Mouse (Mus musculus) CH12.LX (cell line): ENCODE measurements around the gene Nos1ap. TPM values are rescaled to one million over a fixed set of nuclear protein-coding genes. Genes with fewer than 3 reads are reported as not detected.

Experiments used
- DNase-seq: peaks from one replicate; pipeline ENCODE4 v3.0.0-alpha.2; 2013; ENCODE audit errors: extremely low read depth
- H3K27ac ChIP-seq: 2 replicates; pipeline ENCODE4 v1.5.1; 2012; ENCODE audit warnings: low read depth, mild to moderate bottlenecking, control low read depth, moderate library complexity; ENCODE audit not compliant: insufficient read depth
- H3K27me3 ChIP-seq: replicated peaks from 2 replicates; pipeline ENCODE3; 2012; ENCODE audit warnings: inconsistent platforms
- H3K36me3 ChIP-seq, 2 experiments: replicated peaks in 1 of 2; 2 replicates each; pipeline versions ENCODE3 to v1.6.1; 2012; ENCODE audit warnings: inconsistent platforms in 1 of 2, low read length in 1 of 2, mild to moderate bottlenecking in 1 of 2, mixed read lengths in 1 of 2, moderate library complexity in 1 of 2; ENCODE audit not compliant: control insufficient read depth in 1 of 2, insufficient read depth in 1 of 2
- H3K4me1 ChIP-seq, 2 experiments: 2 replicates each; pipeline ENCODE4 v1.6.1; 2012; ENCODE audit warnings: inconsistent platforms in 1 of 2, moderate library complexity in 1 of 2; ENCODE audit not compliant: insufficient read depth in 2 of 2, control insufficient read depth in 1 of 2
- H3K4me2 ChIP-seq: 2 replicates; pipeline ENCODE4 v1.6.1; 2012; ENCODE audit warnings: low read depth, mild to moderate bottlenecking, control low read depth; ENCODE audit not compliant: poor library complexity, insufficient read depth, severe bottlenecking
- H3K4me3 ChIP-seq, 3 experiments: fragments of 150-350 bp in 1 of 3; sonication (generic) in 1 of 3; replicated peaks in 1 of 3; 2 replicates each; pipeline versions ENCODE3 to v1.5.1; 2011 to 2012; ENCODE audit warnings: low read depth in 2 of 3, low read length in 2 of 3, mild to moderate bottlenecking in 2 of 3, moderate library complexity in 2 of 3, control low read depth in 1 of 3, improper control_type of control experiment in 1 of 3, inconsistent platforms in 1 of 3, mixed read lengths in 1 of 3; ENCODE audit not compliant: poor library complexity in 1 of 3
- H3K79me2 ChIP-seq: replicated peaks from 2 replicates; pipeline ENCODE4 v1.6.1; 2012; ENCODE audit warnings: mild to moderate bottlenecking, moderate library complexity; ENCODE audit not compliant: control insufficient read depth, poor library complexity, insufficient read depth, severe bottlenecking; ENCODE audit errors: extremely low read depth
- H3K9ac ChIP-seq: 2 replicates; pipeline ENCODE4 v1.6.1; 2012; ENCODE audit warnings: low read depth, mild to moderate bottlenecking, control low read depth, moderate library complexity; ENCODE audit not compliant: insufficient read depth
- H3K9me3 ChIP-seq: replicated peaks from 2 replicates; pipeline ENCODE3; 2012; ENCODE audit warnings: low read length, inconsistent platforms, mixed read lengths
- CHD1 ChIP-seq: IDR thresholded peaks from 2 replicates; pipeline ENCODE4 v1.6.1; 2012; ENCODE audit warnings: low read depth, low read length, improper control_type of control experiment, inconsistent platforms
- CHD2 ChIP-seq: IDR thresholded peaks from 2 replicates; pipeline ENCODE4 v1.6.1; 2011; ENCODE audit warnings: low read length, improper control_type of control experiment
- CTCF ChIP-seq, 2 experiments: IDR thresholded peaks in 1 of 2; conservative IDR thresholded peaks in 1 of 2; 2 replicates each; pipeline ENCODE4 v1.5.1; 2011 to 2012; ENCODE audit warnings: low read depth in 2 of 2, low read length in 2 of 2, improper control_type of control experiment in 1 of 2, inconsistent platforms in 1 of 2, mild to moderate bottlenecking in 1 of 2, moderate library complexity in 1 of 2
- EP300 ChIP-seq: IDR thresholded peaks from 2 replicates; pipeline ENCODE4 v1.6.1; 2011; ENCODE audit warnings: low read length, improper control_type of control experiment
- ETS1 ChIP-seq: conservative IDR thresholded peaks from 2 replicates; pipeline ENCODE4 v1.6.1; 2012; ENCODE audit warnings: low read depth, mild to moderate bottlenecking, inconsistent platforms, low read length, improper control_type of control experiment, moderate library complexity
- GABPA ChIP-seq: IDR thresholded peaks from 2 replicates; pipeline ENCODE4 v1.6.1; 2012; ENCODE audit warnings: low read depth, low read length, improper control_type of control experiment, inconsistent platforms; ENCODE audit not compliant: insufficient replicate concordance
- HCFC1 ChIP-seq: IDR thresholded peaks from 2 replicates; pipeline ENCODE4 v1.6.1; 2012; ENCODE audit warnings: low read depth, mild to moderate bottlenecking, inconsistent platforms, low read length, improper control_type of control experiment
- IRF4 ChIP-seq: IDR thresholded peaks from 2 replicates; pipeline ENCODE4 v1.6.1; 2014; ENCODE audit warnings: low read depth, mild to moderate bottlenecking, inconsistent platforms, low read length, improper control_type of control experiment
- JUND ChIP-seq: conservative IDR thresholded peaks from 2 replicates; pipeline ENCODE4 v1.6.1; 2011; ENCODE audit warnings: low read depth, low read length, improper control_type of control experiment
- KAT2A ChIP-seq: IDR thresholded peaks from 2 replicates; pipeline ENCODE4 v1.6.1; 2012; ENCODE audit warnings: low read length, improper control_type of control experiment, inconsistent platforms; ENCODE audit not compliant: insufficient replicate concordance
- MAFK ChIP-seq: IDR thresholded peaks from 2 replicates; pipeline ENCODE4 v1.6.1; 2011; ENCODE audit warnings: low read length, improper control_type of control experiment; ENCODE audit not compliant: insufficient replicate concordance
- MAZ ChIP-seq: IDR thresholded peaks from 2 replicates; pipeline ENCODE4 v1.6.1; 2012; ENCODE audit warnings: low read depth, mild to moderate bottlenecking, inconsistent platforms, low read length, improper control_type of control experiment, moderate library complexity
- MEF2A ChIP-seq: IDR thresholded peaks from 2 replicates; pipeline ENCODE4 v1.6.1; 2014; ENCODE audit warnings: low read depth, mild to moderate bottlenecking, inconsistent platforms, low read length, improper control_type of control experiment, borderline replicate concordance
- MXI1 ChIP-seq: IDR thresholded peaks from 2 replicates; pipeline ENCODE4 v1.6.1; 2011; ENCODE audit warnings: mild to moderate bottlenecking, low read depth, low read length, improper control_type of control experiment
- NELFE ChIP-seq: IDR thresholded peaks from 2 replicates; pipeline ENCODE4 v1.6.1; 2011; ENCODE audit warnings: low read depth, low read length, improper control_type of control experiment
- NRF1 ChIP-seq: IDR thresholded peaks from 2 replicates; pipeline ENCODE4 v1.6.1; 2014; ENCODE audit warnings: low read depth, mild to moderate bottlenecking, inconsistent platforms, low read length, improper control_type of control experiment, moderate library complexity
- PAX5 ChIP-seq: IDR thresholded peaks from 2 replicates; pipeline ENCODE4 v1.6.1; 2012; ENCODE audit warnings: low read length, inconsistent platforms, mixed read lengths
- POLR2AphosphoS2 ChIP-seq: IDR thresholded peaks from 2 replicates; pipeline ENCODE4 v1.6.1; 2011; ENCODE audit warnings: low read depth, low read length, improper control_type of control experiment
- RAD21 ChIP-seq: IDR thresholded peaks from 2 replicates; pipeline ENCODE4 v1.6.1; 2011; ENCODE audit warnings: low read depth, mild to moderate bottlenecking, low read length, improper control_type of control experiment, moderate library complexity
- TBP ChIP-seq: conservative IDR thresholded peaks from 2 replicates; pipeline ENCODE4 v1.6.1; 2011; ENCODE audit warnings: low read depth, low read length, improper control_type of control experiment
- TCF12 ChIP-seq: IDR thresholded peaks from 2 replicates; pipeline ENCODE4 v1.6.1; 2014; ENCODE audit warnings: low read depth, mild to moderate bottlenecking, inconsistent platforms, low read length, improper control_type of control experiment
- ZC3H11A ChIP-seq: IDR thresholded peaks from 2 replicates; pipeline ENCODE4 v1.6.1; 2012; ENCODE audit warnings: low read depth, mild to moderate bottlenecking, inconsistent platforms, low read length, improper control_type of control experiment
- ZKSCAN1 ChIP-seq: IDR thresholded peaks from 2 replicates; pipeline ENCODE4 v1.6.1; 2012; ENCODE audit warnings: low read depth, inconsistent platforms, low read length, improper control_type of control experiment, borderline replicate concordance
- dilution Hi-C: fragments of 300-500 bp; cut with MboI; formaldehyde crosslinking; loops from 2 replicates; pipeline ENCODE4 v1.14.3; 2020; ENCODE audit warnings: low sequenced_read_pairs; ENCODE audit not compliant: extremely low pct_unique_long_range_greater_than_20kb, extremely low pct_ligation_motif_present
- in situ Hi-C: fragments of 300-500 bp; cut with MboI; formaldehyde crosslinking; loops from 3 replicates; pipeline ENCODE4 v1.14.3; 2019; ENCODE audit warnings: low sequenced_read_pairs, low pct_ligation_motif_present, low pct_unique_long_range_greater_than_20kb, mixed read lengths
- polyA plus RNA-seq: library from polyadenylated mRNA; unstranded; fragments of >175 nt; gene quantifications from 2 replicates; pipeline ENCODE4 v1.2.1, GENCODE M21; 2012; ENCODE audit warnings: low read depth; ENCODE audit not compliant: insufficient read length
- total RNA-seq, 2 experiments: library from RNA; depleted of rRNA; stranded (reverse); fragments of 300-350 nt in 1 of 2; fragments of >200 nt in 1 of 2; gene quantifications; 2 replicates each; pipeline ENCODE4 v1.2.3; 2012 to 2014

Nos1ap gene
- total and polyA plus RNA-seq, 3 experiments: not detected

- Histone ChIP-seq H3K9me3 (peaks cover 21% of the 10 kb centered on the region), H3K4me2 (no peak overlapping the region), H3K79me2 (no peaks in the 10 kb centered on the region), H3K27me3 (peaks cover 1% of the 10 kb centered on the region), H3K9ac (no peak overlapping the region), H3K27ac (no peak overlapping the region), H3K4me3 (no peak overlapping the region), H3K4me1 (peaks cover 3 to 13% of the 10 kb centered on the region in 2 experiments; a peak in 2 of 4 replicates), H3K36me3 (no peaks in the 10 kb centered on the region)
- TF ChIP-seq CTCF (conservative IDR thresholded peaks at IDR 0.05 in 1 of 2, IDR thresholded peaks at IDR 0.05 in 1 of 2; ENCODE audit: low read depth in 2 of 2, low read length in 2 of 2) (no peak), CHD2 (no peak), MAZ (no peak), TBP (no peak), KAT2A (no peak), JUND (no peak), IRF4 (no peak), RAD21 (no peak), CHD1 (no peak), ZC3H11A (no peak), MEF2A (no peak), GABPA (no peak), TCF12 (no peak)
- in situ Hi-C loops (no loop called here), dilution Hi-C loops (no loop called here)
- DNase-seq: no peak
These were observed 129.6 kb downstream of the Nos1ap start for GRCm38 (mm10) chr1:170459896-170460602.

- H3K36me3 ChIP-seq: no peaks in the 10 kb centered on the region
- H3K79me2 ChIP-seq: no peaks in the 10 kb centered on the region
- no peak for TF ChIP-seq GABPA
- no peak for TF ChIP-seq ZKSCAN1
- TF ChIP-seq JUND: no peak
- TF ChIP-seq EP300: no peak
- no peak for TF ChIP-seq MAFK
- no peak for TF ChIP-seq MXI1
- TF ChIP-seq NRF1: no peak
- TF ChIP-seq TBP: no peak
- TF ChIP-seq PAX5: no peak
- no peak for TF ChIP-seq CTCF (conservative IDR thresholded peaks at IDR 0.05 in 1 of 2, IDR thresholded peaks at IDR 0.05 in 1 of 2; ENCODE audit: low read depth in 2 of 2, low read length in 2 of 2)
- TF ChIP-seq ETS1: no peak
- no peak for TF ChIP-seq NELFE
- no peak for TF ChIP-seq HCFC1
- TF ChIP-seq POLR2AphosphoS2: no peak
- TF ChIP-seq CHD2: no peak
- TF ChIP-seq MEF2A: no peak
- TF ChIP-seq KAT2A: no peak
- in situ Hi-C loops (no loop called here), dilution Hi-C loops (no loop called here)
- peaks cover 3 to 13% of the 10 kb centered on the region in 2 experiments; a peak in 2 of 4 replicates for H3K4me1 ChIP-seq
- peaks cover 1% of the 10 kb centered on the region for H3K27me3 ChIP-seq
- no peak for DNase-seq
- no peak overlapping the region for H3K4me3 ChIP-seq
- H3K27ac ChIP-seq: no peak overlapping the region
- no peak overlapping the region for H3K4me2 ChIP-seq
- H3K9me3 ChIP-seq: peaks cover 14% of the 10 kb centered on the region
- no peak overlapping the region for H3K9ac ChIP-seq
These were observed 132.0 kb downstream of the Nos1ap start for GRCm38 (mm10) chr1:170457673-170458072.
